Mouse (Mus musculus) left cerebral cortex, postnatal 14 days (tissue): ENCODE measurements at regions not wholly inside any gene's neighbourhood (a gene's known extent, or its start where the extent isn't known, plus 50 kb on each side); places are given as distances from the start of the nearest gene placed in this dataset.
"Not testable (repeated sequence)": the region's sequence is repeated elsewhere in the genome, so short reads cannot be mapped to it uniquely, and the experiment has no call there.

Experiments
- DNase-seq, 2 experiments: peaks; one replicate each; pipeline ENCODE4 v3.0.0; 2021 to 2022; ENCODE audit warnings: low spot score in 2 of 2, mixed read lengths in 1 of 2
- intact Hi-C: fragments of 180-260 bp; cut with DNase I; formaldehyde crosslinking; loops from one replicate; pipeline ENCODE4 v1.15.1; 2025

- intact Hi-C loops: no loop called here
- no peak for DNase-seq
Observed at GRCm38 (mm10) chr8:83837637-83838378, 62.1 kb upstream of the Adgrl1 start.

- intact Hi-C loops: no loop called here
- no peak for DNase-seq
Observed at GRCm38 (mm10) chr8:83829851-83830250, 70.1 kb upstream of the Adgrl1 start.

DNA sequence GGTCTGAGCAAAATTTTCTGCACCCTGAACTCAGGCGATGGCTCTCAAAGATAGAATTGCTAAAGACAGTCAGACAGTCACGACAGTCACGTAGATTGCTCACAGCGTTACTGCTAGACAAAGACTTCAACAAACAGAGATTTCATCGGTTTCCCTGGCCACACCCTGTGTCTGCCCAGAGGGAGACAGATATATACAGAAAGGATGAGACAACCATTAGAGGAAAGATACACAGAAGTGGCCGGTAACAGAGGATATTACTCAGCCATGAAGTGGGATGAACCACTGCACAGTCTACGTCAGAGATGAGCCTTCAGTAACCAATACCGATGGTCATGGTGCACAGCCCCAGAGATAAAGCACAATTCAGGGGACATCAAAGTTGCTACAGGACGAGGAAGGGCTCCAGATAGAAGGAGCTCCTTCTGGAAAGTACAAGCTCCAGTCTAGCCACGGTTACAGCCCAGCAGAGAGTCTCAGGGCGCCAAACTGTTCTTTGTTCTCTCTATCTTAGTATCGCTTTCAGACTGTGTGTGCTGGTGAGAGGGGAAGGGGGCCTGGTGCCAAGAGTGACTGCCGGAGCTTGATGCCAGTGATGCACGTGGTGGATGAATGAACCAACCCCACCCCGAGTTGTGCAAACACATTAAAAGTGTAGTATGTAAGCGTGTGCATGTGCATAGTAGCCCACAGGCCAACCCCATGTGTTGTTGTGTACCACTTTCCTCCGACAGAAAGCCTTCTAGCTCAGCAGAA is 74.8 kb upstream of the Adgrl1 start:
- DNase-seq: no peak
- intact Hi-C loops: no loop called here

- intact Hi-C loops: no loop called here
- peak in 1 of 2 experiments; percentile 8 for DNase-seq
Observed at GRCm38 (mm10) chr8:83819086-83819485, 78.0 kb upstream of the Adgre5 start.

DNA sequence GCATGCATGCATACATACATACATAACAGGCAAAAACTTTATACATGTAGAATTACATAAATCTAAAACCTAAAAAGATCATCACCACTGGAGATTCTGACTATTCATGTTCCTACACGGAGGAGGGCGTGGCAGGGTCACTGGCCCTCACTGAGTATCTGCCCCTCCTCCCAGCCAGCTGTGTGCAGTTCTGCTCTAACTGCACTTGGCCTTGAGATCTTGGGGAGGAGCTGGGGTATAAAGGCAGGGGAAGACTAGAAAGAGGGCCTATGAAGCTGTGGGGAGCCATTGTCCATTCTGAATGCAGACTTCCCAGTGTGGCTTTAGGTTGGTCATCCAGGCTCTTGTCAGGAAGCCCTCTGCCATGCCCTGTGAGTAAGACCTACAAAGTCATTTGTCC is 69.5 kb upstream of the Adgre5 start:
- intact Hi-C loops: no loop called here

GRCm38 (mm10) chr8:83805612-83806011 is 64.5 kb upstream of the Adgre5 start:
- no peak for DNase-seq
- intact Hi-C loops: no loop called here

More for the DNA sequence above, 69.5 kb upstream of the Adgre5 start:
- DNase-seq: no peak

- DNase-seq, intact Hi-C loops: not testable (repeated sequence)
Observed at GRCm38 (mm10) chr8:83803312-83803711, 62.2 kb upstream of the Adgre5 start.

- DNase-seq: no peak
- intact Hi-C loops: no loop called here
Observed at GRCm38 (mm10) chr8:83802506-83802905, 61.4 kb upstream of the Adgre5 start.

DNA sequence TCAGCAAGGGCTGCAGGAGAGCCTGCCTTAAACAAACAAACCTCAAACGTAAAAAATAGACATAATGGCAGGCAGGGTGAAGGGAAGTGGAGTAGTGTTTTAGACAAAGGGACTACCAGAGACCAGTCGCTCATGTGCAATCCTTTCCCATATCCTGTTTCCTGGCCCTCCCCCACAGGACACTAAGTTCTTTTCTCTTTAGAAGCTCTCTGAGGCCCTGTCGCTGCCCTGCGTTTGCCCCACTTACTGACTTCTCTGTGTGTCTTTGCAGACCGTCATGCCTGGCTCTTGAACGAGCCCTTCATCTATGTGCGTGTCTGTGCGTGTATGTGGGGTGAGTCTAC is 58.5 kb upstream of the Adgre5 start:
- intact Hi-C loops: no loop called here
- DNase-seq: no peak

- no peak for DNase-seq
- intact Hi-C loops: no loop called here
Observed at GRCm38 (mm10) chr8:83798881-83799606, 57.9 kb upstream of the Adgre5 start.

GRCm38 (mm10) chr8:83793491-83794238 is 52.5 kb upstream of the Adgre5 start:
- intact Hi-C loops: no loop called here
- peak; percentile 28 to 54 for DNase-seq
